Mouse (Mus musculus) ES-E14 (cell line): ENCODE measurements at regions not wholly inside any gene's neighbourhood (a gene's known extent, or its start where the extent isn't known, plus 50 kb on each side); places are given as distances from the start of the nearest gene placed in this dataset.
A peak's percentile ranks its signal among the peaks of the same experiment; 100 is the strongest.

ENCODE experiments used
- DNase-seq: peaks from one replicate; pipeline ENCODE4 v3.0.0-alpha.2; 2013; ENCODE audit warnings: low read depth, low spot score
- H3K27ac ChIP-seq: 2 replicates; pipeline ENCODE4 v1.5.1; 2012; ENCODE audit warnings: low read depth, mild to moderate bottlenecking, low read length, moderate library complexity, mixed read lengths; ENCODE audit not compliant: poor library complexity, insufficient read depth, severe bottlenecking
- H3K36me3 ChIP-seq: 2 replicates; pipeline ENCODE4 v1.6.1; 2012; ENCODE audit warnings: mild to moderate bottlenecking, low read length, moderate library complexity, mixed read lengths; ENCODE audit not compliant: control insufficient read depth, poor library complexity, insufficient read depth, severe bottlenecking
- H3K4me1 ChIP-seq, 2 experiments: fragments of 150-350 bp in 1 of 2; sonication (generic) in 1 of 2; 2 replicates each; pipeline ENCODE4 v1.6.1; 2012; ENCODE audit warnings: low read length in 2 of 2, mild to moderate bottlenecking in 1 of 2, mixed read lengths in 1 of 2; ENCODE audit not compliant: control insufficient read depth in 2 of 2, insufficient read depth in 2 of 2, poor library complexity in 1 of 2
- H3K4me3 ChIP-seq, 2 experiments: fragments of 150-350 bp in 1 of 2; sonication (generic) in 1 of 2; 2 replicates each; pipeline ENCODE4 v1.5.1; 2012; ENCODE audit warnings: low read length in 2 of 2, low read depth in 1 of 2, mild to moderate bottlenecking in 1 of 2, mixed read lengths in 1 of 2; ENCODE audit not compliant: insufficient read depth in 1 of 2, poor library complexity in 1 of 2, severe bottlenecking in 1 of 2
- H3K9ac ChIP-seq: 2 replicates; pipeline ENCODE4 v1.6.1; 2012; ENCODE audit warnings: low read depth, mild to moderate bottlenecking, low read length, mixed read lengths; ENCODE audit not compliant: poor library complexity, insufficient read depth, severe bottlenecking
- H3K9me3 ChIP-seq: fragments of 150-350 bp; sonication (generic); 2 replicates; pipeline ENCODE4 v1.6.1; 2012; ENCODE audit warnings: low read depth, mild to moderate bottlenecking, low read length; ENCODE audit not compliant: control insufficient read depth, insufficient read depth
- CHD2 ChIP-seq: IDR thresholded peaks from 2 replicates; pipeline ENCODE4 v1.6.1; 2014; ENCODE audit warnings: mild to moderate bottlenecking, low read depth, low read length, inconsistent platforms
- HCFC1 ChIP-seq: IDR thresholded peaks from 2 replicates; pipeline ENCODE4 v1.6.1; 2012; ENCODE audit warnings: low read length, inconsistent platforms, borderline replicate concordance; ENCODE audit not compliant: insufficient read depth
- MAFK ChIP-seq: IDR thresholded peaks from 2 replicates; pipeline ENCODE4 v1.6.1; 2014; ENCODE audit warnings: mild to moderate bottlenecking, low read depth, low read length, inconsistent platforms; ENCODE audit not compliant: insufficient read depth
- ZC3H11A ChIP-seq: IDR thresholded peaks from 2 replicates; pipeline ENCODE4 v1.6.1; 2012; ENCODE audit warnings: low read depth, mild to moderate bottlenecking, inconsistent platforms, low read length, borderline replicate concordance
- ZNF384 ChIP-seq: IDR thresholded peaks from 2 replicates; pipeline ENCODE4 v1.6.1; 2012; ENCODE audit warnings: low read depth, low read length, inconsistent platforms
- in situ Hi-C, 2 experiments: fragments of 600-800 bp; cut with MboI; formaldehyde crosslinking; loops; one replicate each; pipeline ENCODE4 v1.15.1; 2025; ENCODE audit warnings: low sequenced_read_pairs in 2 of 2, inconsistent platforms in 1 of 2; ENCODE audit not compliant: unreplicated experiment in 2 of 2

GRCm38 (mm10) chr12:94155110-94155858, 1536.7 kb upstream of the Flrt2 start:
- H3K9me3 ChIP-seq = no peaks in the 10 kb centered on the region
- H3K9ac ChIP-seq = no peak overlapping the region
- no peaks in the 10 kb centered on the region for H3K4me1 ChIP-seq
- TF ChIP-seq ZC3H11A (no peak), CHD2 (no peak), MAFK (no peak), ZNF384 (no peak)
- no peak for DNase-seq
- in situ Hi-C loops = no loop called here
- H3K27ac ChIP-seq = no peak overlapping the region
- no peaks in the 10 kb centered on the region for H3K36me3 ChIP-seq
- no peak overlapping the region for H3K4me3 ChIP-seq

- H3K27ac ChIP-seq = no peak overlapping the region
- no peak for DNase-seq
- TF ChIP-seq CHD2 (no peak), HCFC1 (no peak), ZC3H11A (no peak), ZNF384 (no peak), MAFK (no peak)
- H3K4me1 ChIP-seq = no peaks in the 10 kb centered on the region
- H3K9me3 ChIP-seq = no peaks in the 10 kb centered on the region
- H3K36me3 ChIP-seq = no peaks in the 10 kb centered on the region
- in situ Hi-C loops = no loop called here
- H3K9ac ChIP-seq = no peak overlapping the region
- H3K4me3 ChIP-seq = no peak overlapping the region
These were observed 1509.7 kb upstream of the Flrt2 start for GRCm38 (mm10) chr12:94182358-94182757.

GRCm38 (mm10) chr12:94190620-94191081, 1501.4 kb upstream of the Flrt2 start:
- Histone ChIP-seq H3K36me3 (no peaks in the 10 kb centered on the region), H3K9ac (no peak overlapping the region), H3K4me3 (no peak overlapping the region), H3K4me1 (no peaks in the 10 kb centered on the region), H3K9me3 (no peaks in the 10 kb centered on the region), H3K27ac (no peak overlapping the region)
- in situ Hi-C loops = no loop called here
- peak; percentile 12 for DNase-seq
- TF ChIP-seq ZNF384 = no peak
- no peak for TF ChIP-seq HCFC1
- TF ChIP-seq CHD2 = no peak
- TF ChIP-seq ZC3H11A = no peak
- no peak for TF ChIP-seq MAFK

GRCm38 (mm10) chr12:94217906-94218305, 1474.1 kb upstream of the Flrt2 start:
- H3K27ac ChIP-seq = no peak overlapping the region
- no peak for TF ChIP-seq MAFK
- no peak for TF ChIP-seq CHD2
- TF ChIP-seq HCFC1 = no peak
- no peak for TF ChIP-seq ZC3H11A
- no peak for TF ChIP-seq ZNF384
- no peak for DNase-seq
- no peaks in the 10 kb centered on the region for H3K4me1 ChIP-seq
- H3K9me3 ChIP-seq = no peaks in the 10 kb centered on the region
- in situ Hi-C loops = no loop called here
- H3K4me3 ChIP-seq = no peak overlapping the region
- H3K36me3 ChIP-seq = no peaks in the 10 kb centered on the region
- no peak overlapping the region for H3K9ac ChIP-seq

- H3K9ac ChIP-seq = no peak overlapping the region
- TF ChIP-seq HCFC1 = no peak
- peak; percentile 91 for TF ChIP-seq MAFK
- TF ChIP-seq ZNF384 = no peak
- TF ChIP-seq ZC3H11A = no peak
- TF ChIP-seq CHD2 = no peak
- no peaks in the 10 kb centered on the region for H3K36me3 ChIP-seq
- in situ Hi-C loops = no loop called here
- H3K9me3 ChIP-seq = no peaks in the 10 kb centered on the region
- H3K4me1 ChIP-seq = no peaks in the 10 kb centered on the region
- no peak overlapping the region for H3K27ac ChIP-seq
- DNase-seq = no peak
- no peak overlapping the region for H3K4me3 ChIP-seq
These were observed 1462.1 kb upstream of the Flrt2 start for GRCm38 (mm10) chr12:94229894-94230293.
